Mouse (Mus musculus) liver, adult 2 months (tissue): ENCODE data around the gene Wdhd1.

Experiments used
- CTCF ChIP-seq: fragments of 200-500 bp; IDR thresholded peaks from 2 replicates; pipeline ENCODE4 v1.5.1; 2011; ENCODE audit warnings: low read depth, low read length, control low read depth
- POLR2A ChIP-seq: fragments of 200-500 bp; IDR thresholded peaks from 2 replicates; pipeline ENCODE4 v1.6.1; 2011; ENCODE audit warnings: low read length, control low read depth; ENCODE audit not compliant: insufficient read depth; ENCODE audit errors: extremely low read depth

- TF ChIP-seq POLR2A (no peak), CTCF (no peak)
Observed at GRCm38 (mm10) chr14:47309061-47309460, 32.4 kb upstream of the Wdhd1 start.
